Mouse (Mus musculus): ENCODE measurements around the gene Mgat4e.
"Not testable (repeated sequence)": the region's sequence is repeated elsewhere in the genome, so short reads cannot be mapped to it uniquely, and the experiment has no call there.

Gene Mgat4e

DNA sequence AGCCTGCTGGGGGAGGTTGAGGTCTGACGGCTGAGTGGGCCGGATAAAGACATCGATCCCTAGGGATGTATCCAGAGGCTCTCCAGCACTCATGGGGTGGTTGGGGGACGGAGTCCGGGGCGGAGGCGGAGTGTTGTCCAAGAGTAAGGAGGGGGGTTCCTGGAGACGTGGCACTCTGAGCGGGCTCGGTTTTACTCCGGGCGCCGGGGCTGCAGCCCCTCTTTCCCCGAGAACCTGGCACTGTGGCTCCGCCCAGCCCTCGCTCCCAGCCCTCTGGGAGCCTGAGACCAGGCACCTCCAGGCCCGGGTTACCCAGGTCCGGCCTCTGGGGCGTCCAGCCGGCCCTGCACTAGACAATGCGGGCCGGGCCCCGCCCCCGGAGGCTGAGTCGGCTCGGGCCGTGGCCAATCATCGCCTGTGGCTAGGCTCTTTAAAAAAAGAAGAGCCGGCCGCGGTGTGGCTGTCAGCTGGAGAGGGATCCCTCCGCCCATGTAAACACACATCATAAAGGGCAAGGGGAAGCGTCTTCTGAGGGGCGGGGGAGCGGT, 7.3 kb upstream of the Mgat4e start:
- in situ Hi-C loops (cut with MboI; ENCODE audit: low sequenced_read_pairs): no loop called here

DNA sequence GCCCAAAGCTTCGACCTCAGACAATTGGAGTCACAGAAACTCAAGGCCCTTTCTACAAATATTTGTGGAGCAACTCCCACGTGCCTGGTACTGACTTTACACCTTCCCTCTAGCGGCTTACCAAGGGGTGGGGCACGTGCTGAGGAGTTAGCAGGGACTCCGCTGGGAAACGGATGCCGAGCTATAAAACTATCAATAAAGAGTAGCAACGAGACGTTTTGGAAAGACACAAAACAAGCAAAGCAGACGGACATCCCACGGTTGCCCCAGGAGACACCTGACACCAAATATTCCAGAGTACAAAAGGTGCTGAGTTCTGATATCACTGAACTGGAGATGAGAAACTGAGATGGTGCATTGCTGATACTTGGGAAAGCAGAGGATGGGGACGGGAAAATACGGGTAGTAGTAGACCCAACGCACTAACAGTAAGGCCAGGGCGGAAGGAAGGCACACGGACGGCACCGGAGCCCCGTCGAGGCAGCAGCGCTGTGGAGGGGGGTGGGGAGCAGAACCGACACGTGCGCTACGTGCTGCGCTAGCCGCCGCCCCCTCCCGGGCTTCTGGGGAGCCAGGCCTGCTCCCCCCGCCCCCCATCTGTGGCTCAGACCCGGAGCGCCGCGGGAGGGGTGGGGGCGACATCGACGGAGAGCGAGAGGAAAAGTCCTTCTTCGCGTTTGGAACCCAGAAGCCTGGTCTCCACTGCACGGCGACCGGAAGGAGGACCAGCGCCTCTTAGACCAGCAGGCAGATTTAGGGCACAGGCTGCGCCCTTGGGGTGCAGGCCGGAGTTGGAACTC, 6.6 kb upstream of the Mgat4e start:
- in situ Hi-C loops (cut with MboI; ENCODE audit: low sequenced_read_pairs): no loop called here

DNA sequence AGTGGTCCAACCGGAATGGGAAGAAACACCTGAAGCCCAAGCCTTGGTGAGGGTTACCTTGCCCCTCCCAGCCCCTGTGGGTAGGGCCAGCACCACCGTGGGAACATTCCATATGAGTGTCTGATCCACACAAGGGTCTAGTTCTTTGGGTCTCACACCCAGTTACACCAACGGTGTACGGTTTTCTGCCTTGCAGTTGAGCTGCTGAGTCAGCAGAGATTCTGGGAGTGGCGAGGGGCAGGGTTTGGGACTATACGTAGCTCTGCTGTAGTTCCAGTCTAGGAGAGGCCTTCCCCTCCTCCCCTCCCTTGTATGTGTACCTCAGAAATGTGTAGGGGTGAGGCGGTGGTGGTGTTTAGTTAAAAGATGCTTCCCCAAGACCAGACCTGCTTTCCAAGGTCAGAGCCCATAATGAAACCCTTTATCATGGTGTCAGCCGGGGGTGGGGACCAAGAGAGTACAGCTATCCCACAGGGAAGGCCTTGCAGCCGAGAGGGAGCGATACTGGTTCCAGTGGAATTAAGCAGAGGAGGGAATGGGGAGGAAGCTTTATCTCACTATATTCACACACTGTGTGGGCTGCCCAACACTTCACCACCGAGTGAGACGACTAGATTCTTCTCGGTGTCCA, 5.9 kb upstream of the Mgat4e start:
- in situ Hi-C loops (cut with MboI; ENCODE audit: low sequenced_read_pairs): no loop called here

DNA sequence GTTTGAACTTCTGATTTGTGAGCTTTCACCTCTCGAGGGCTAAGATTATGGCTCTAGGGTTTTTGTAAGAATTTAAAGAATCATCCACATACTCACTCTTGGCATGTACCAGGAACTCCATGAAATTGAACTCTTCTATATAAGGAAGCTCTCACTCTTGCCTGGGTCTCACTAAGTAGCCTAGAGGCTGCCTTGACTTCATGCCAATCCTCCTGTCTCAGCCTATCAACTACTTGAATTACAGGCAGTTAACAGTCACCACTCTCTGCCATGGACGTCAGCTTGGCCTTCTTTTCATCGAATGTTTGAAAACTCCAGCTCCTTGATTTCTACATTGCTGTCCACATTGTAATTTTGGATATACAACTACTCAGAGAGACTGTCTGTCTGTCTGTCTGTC, 2.9 kb upstream of the Mgat4e start:
- in situ Hi-C loops (cut with MboI; ENCODE audit: low sequenced_read_pairs): no loop called here

DNA sequence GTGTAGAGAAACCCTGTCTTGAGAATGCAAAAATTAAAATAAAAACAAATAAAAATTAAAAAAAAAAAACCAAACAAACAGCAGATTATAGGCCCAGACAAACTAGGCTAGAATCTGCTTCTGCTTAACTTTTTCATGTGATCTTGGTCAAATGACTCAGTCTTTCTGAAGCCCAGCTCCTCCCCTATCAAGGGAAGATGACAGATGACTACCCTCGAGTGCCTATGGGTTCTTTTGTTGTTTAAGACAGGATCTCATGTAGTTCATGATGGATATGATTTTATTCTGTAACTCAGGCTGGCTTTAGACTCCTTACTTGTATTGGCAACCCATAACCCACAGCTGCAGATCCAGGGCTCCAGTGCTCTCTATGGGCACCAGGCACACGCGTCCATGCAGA, 2.4 kb upstream of the Mgat4e start:
- in situ Hi-C loops (cut with MboI; ENCODE audit: low sequenced_read_pairs): no loop called here

DNA sequence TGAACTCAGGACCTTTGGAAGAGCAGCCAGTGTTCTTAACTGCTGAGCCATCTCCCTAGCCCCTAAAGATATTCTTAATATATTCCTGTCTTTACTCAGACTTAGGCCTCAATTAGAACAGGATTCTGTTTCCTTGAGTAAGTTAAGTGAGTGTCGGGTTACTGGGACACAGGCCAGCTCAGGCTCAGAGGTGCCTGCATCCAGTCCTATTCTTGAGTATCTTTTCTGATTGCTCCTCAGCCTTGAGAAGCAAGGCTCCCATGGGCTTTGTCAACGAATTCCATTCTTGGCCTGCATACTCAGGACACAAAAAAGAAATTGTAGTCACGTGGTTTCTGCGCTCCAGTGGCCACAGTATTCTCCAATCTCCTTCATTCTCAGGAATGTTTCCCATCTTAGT, 1.3 kb downstream of the Mgat4e start:
- in situ Hi-C loops (cut with MboI; ENCODE audit: low sequenced_read_pairs): no loop called here

DNA sequence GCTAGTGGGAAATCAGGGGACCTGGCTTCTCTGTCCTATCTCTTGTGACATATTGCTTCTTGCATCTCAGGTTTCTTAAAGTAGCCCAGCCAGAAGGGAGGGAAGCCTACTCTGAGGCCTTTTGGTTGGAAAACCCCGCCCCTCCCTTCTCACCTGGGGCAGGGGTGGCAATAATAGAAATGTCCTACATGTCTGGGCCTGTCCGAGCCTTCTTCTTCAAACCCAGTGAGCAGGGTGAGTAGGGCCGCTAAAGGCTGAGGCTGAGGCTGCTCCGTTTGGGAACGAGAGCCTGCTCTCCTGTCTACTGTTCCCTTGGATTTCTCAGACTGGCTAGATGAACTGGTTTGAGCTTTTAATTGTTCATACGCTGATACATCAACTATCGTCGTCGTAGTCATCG, 8.9 kb downstream of the Mgat4e start:
- in situ Hi-C loops (cut with MboI; ENCODE audit: low sequenced_read_pairs): no loop called here

DNA sequence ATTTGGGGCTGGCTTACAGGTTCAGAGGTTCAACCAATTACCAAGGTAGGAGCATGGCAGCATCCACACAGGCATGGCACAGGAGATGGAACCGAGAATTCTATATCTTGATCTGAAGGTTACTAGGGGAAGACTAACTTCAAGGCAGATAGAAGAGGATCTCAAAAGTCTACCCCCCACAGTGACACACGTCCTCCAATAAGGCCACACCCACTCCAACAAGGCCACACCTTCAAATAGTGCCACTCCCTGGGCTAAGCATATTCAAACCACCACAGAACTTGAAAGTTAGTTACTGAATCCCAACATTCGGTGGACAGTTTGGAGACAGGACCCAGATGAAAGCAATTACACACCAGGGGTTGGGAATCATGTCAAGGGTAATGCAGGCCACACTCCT, 14.0 kb downstream of the Mgat4e start:
- in situ Hi-C loops (cut with MboI; ENCODE audit: low sequenced_read_pairs): no loop called here

DNA sequence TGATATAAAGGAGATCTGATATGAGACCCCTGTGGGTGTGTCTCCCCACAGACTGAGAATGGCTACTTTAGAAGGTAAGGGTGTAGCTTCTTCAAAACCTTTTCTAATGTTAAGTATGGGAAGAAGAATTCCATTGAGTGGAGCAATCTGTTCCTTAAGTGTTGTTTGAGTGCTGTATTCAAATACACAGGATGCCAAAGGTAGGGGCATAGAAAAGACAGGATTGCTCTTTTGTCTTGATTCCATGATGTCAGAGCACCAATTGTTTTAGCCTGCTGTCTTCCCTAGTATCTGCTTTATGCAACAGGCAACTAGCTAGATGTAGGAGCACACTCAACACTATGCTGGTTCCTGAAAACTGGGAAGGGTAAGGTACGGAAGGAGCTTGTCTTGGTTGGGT, 14.4 kb downstream of the Mgat4e start:
- in situ Hi-C loops (cut with MboI; ENCODE audit: low sequenced_read_pairs): no loop called here

DNA sequence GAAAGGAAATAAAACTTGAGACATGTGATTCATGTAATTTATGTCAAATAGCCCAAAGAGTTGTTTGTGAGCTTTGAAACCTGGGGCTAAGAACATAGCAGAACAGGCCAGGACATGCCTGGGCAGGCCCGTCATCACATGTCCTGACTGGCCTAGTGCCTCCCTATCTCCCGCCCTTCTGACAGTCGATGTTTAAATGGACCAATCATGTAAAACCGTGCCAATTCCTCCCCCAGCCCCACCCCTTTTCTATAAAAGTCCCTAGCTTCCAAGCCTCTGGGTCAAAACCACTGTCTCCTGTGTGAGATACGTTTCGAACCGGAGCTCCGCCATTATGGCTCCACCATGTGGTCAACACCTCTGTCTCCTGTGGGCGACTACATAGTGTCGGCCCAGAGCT, 15.8 kb downstream of the Mgat4e start:
- in situ Hi-C loops (cut with MboI; ENCODE audit: low sequenced_read_pairs): not testable (repeated sequence)

DNA sequence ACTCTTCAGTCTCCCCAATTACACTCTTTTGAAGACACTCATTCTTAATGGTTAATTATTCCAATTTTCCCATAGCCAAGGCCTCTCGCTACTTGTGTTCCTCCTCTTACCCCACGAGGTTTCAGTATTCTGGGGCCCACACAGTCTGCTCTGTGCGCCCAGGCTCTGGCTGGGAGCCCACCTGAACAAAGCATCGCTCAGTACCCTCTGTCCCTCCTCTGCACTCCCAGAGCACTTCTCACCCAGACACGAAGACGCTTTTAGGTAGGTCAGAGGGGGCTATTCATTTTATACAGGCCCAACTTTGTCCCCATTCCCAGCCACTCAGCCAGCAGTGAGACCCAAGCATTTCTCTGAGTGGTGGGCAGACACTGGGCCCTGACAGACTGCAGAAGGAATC, 18.9 kb downstream of the Mgat4e start:
- in situ Hi-C loops (cut with MboI; ENCODE audit: low sequenced_read_pairs): no loop called here

DNA sequence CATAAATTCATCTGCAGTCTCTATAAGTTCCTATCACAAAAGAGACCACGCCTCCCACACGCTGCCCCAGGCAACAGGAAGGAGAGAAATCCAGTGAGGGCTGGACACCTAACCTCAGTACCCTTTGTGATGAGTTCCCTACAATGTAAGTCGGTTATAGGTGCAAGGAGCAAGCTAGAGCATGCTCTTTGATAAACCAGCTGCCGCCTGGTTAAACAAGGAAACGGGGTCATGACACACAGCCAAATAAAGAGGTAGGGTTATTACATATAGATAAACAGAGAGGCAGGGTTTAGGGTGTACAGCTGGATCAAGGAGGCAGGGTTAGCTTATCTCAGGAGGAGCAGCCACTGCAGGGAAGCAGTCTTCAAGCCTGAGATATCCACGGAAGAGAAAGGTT, 22.7 kb downstream of the Mgat4e start:
- in situ Hi-C loops (cut with MboI; ENCODE audit: low sequenced_read_pairs): no loop called here

DNA sequence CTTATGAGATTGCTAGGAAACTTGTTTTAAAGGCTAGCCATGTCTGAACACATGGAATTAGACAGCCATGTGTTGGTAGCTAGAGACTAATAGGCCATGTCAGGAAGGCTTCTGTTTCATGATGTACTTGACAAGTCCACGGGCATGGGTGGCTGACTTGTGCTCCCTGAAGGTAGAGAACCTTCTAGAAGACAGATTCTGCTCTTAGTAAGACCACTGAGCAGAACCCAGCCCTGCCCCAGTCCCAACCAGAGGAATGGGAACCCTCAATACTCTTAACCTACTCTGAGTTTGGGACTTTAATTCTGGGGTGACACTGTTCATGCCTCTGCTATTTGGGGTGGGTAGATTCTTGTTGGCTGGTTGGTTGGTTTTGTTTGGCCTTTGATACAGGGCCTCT, 24.5 kb downstream of the Mgat4e start:
- in situ Hi-C loops (cut with MboI; ENCODE audit: low sequenced_read_pairs): no loop called here

DNA sequence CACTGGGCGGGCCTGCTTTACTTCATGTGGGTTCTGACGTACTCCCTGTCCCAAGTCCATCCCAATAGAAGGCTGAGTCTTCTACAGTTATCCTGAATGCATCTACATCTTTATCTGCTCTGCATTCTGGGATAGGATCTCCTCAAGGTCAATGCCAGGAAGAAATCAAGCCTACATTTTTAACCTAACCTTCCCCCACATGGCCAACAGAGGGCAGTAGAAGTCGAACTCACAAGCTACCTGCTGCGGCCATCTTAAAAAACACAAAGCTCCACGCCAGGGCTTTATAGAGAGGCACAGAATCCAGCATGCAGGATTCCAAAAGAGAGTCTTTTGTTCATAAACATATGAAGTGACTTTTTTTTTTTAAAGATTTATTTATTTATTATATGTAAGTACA, 25.1 kb downstream of the Mgat4e start:
- in situ Hi-C loops (cut with MboI; ENCODE audit: low sequenced_read_pairs): no loop called here

DNA sequence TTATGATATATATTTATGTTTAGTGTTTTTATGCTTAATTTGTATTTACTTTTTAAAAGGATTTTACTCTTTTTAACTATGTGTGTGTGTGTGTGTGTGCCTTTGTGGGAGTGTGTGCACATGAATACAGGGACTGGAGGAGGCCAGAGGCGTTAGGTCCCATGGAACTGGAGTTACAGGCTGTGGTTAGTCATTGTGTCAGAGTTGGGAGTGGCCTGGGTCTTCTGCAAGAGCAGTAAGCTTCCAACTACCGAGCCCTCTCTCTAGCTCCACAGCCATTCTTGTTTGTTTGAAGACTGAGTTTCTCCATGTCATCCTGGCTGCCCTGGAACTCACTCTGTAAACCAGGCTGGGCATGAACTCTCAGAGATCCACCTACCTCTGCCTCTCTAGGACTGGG, 27.2 kb downstream of the Mgat4e start:
- in situ Hi-C loops (cut with MboI; ENCODE audit: low sequenced_read_pairs): no loop called here

DNA sequence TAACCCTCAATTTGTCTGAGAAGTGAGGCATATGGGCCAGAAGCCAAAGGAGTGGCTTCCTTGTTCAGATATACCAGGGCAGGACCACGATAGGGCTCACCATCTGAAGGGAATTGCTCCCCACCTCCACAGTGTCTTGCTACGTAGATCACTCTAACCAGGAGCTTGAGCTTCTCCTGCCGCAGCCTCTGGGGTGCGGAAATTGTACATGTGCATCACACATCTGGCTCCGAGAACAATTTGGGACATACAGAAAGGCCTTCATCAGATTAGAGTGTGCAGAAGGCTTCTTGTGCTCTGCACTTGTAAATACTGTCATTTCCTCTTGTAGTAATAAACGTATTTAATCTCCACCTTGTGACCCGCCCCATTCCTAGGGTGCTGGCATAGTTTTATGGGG, 28.3 kb downstream of the Mgat4e start:
- in situ Hi-C loops (cut with MboI; ENCODE audit: low sequenced_read_pairs): no loop called here

DNA sequence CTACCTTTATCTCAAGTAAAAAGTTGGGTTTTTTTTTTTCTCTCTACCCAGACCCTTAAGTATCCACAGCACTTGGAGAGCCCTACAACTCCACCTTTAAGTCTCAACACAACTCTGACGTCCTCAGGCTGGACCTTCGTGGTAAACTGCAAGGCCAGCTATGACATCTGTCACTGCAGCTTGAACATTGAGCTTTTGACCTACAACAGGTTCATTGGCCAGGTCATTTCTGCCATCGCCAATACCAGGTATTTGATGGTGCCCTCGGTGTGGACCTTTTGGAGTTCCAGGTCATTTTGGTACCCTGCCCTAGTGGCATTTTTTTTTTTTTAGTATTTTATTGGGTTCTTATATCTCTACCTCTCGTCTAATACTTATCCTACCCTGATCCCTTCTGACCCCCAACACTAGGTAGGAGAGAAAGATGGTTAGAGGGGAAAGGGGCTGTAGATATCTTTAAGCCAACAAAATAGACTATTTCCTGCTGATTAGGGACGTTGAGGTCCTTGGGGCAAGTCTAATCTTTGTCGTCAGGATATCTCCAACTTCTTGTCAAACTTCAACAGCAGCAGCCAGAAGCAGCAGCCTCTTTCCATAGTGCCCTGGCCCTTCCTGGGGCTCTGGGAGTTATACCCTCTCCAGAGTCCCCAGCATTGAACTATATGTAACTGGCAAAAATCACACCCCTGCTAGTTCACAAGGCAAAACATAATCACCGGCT, 29.3 kb downstream of the Mgat4e start:
- in situ Hi-C loops (cut with MboI; ENCODE audit: low sequenced_read_pairs): no loop called here

DNA sequence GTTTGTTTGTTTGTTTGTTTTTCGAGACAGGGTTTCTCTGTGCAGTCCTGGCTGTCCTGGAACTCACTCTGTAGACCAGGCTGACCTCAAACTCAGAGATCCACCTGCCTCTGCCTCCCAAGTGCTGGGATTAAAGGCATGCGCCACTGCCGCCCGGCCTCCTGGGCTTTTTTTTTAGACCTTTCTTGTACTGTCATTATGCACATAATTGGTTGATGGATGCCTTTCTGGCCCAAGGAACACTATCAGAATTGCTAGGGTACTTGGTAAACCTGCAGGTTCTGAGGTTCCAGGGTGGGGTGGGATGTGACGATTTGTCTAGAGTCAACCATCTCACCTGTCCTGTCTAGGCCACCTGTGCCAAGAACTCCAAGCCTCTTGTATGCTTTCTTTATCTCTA, 30.3 kb downstream of the Mgat4e start:
- in situ Hi-C loops (cut with MboI; ENCODE audit: low sequenced_read_pairs): not testable (repeated sequence)

DNA sequence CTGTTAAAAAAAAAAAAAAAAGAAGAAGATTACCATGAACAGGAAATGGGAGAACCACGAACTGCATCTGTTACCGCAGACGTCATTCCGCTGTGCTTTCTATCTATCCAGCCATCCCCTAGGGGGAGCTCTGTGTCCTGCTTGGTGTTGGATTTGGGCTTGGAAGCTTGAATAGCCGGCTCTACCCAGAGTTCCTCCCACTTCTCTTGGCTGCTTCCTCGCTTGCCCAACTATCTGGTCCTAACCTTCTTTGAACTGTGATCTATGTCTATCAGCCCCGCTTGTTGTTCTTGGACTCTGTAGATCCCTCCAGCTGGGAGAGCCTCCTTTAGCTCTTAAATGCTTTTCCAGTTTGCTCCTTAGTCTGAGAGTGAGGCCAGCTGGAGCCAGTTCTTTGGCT, 30.8 kb downstream of the Mgat4e start:
- in situ Hi-C loops (cut with MboI; ENCODE audit: low sequenced_read_pairs): no loop called here

DNA sequence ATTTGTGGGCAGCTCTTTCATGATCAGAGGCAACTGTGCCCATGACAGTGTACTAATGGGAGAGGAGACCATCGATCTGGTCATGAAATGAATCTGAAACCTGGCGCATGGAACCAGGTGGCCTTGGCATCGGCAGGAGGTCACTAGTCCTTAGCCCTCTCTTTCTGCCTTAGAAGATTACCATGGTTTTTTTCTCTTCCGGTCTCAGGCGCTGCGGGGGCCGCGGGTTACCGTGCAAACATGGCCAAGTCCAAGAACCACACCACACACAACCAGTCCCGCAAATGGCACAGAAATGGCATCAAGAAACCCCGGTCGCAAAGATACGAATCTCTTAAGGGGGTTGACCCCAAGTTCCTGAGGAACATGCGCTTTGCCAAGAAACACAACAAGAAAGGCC, 31.6 kb downstream of the Mgat4e start:
- in situ Hi-C loops (cut with MboI; ENCODE audit: low sequenced_read_pairs): not testable (repeated sequence)

DNA sequence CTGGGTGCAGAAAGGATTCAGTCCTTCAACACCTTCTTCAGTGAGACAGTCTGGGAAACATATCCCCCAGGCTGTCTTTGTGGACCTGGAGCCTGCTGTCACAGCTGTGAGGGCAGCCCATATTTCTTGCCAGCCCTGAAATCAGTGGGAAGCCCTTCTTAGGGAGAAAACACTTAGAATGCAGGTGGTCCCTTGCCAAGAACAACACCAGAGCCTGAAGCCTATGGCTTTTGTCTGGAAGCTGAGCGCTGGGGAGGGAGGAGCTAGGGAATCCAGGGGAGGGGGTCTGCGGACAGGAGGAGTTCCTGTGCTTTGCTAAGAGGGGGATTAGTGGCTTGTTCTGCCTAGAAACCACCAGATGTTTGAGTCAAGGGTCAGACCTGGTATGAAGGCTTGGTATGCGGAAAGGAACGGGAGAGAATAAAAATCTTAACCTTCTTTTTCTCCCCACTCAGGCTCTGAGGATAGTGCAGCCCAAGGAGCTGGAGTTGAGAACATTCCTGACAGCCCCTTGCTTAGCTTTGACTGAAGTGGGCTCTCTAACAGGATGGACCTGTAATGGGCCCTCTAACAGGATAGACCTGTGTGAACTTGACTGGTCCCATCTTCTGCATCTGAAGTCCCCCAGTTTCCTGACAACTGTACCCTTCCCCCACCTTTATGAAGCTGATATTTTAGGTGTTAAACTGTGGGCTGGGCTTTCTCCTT, 32.8 kb downstream of the Mgat4e start:
- in situ Hi-C loops (cut with MboI; ENCODE audit: low sequenced_read_pairs): no loop called here
